Mouse (Mus musculus) MEL (cell line): ENCODE measurements around the gene Cybc1. TPM values are rescaled to one million over a fixed set of nuclear protein-coding genes. Genes with fewer than 3 reads are reported as not detected.

ENCODE experiments used
- DNase-seq: peaks from one replicate; pipeline ENCODE4 v3.0.0; 2011; ENCODE audit warnings: low read depth, low spot score
- H3K27ac ChIP-seq: 2 replicates; pipeline ENCODE4 v1.5.1; 2012; ENCODE audit warnings: low read depth, mild to moderate bottlenecking, control low read depth, low read length, moderate library complexity; ENCODE audit not compliant: control insufficient read depth
- H3K27me3 ChIP-seq, 2 experiments: fragments of 150-350 bp in 1 of 2; sonication (generic) in 1 of 2; 2 replicates each; pipeline ENCODE4 v1.6.1; 2012; ENCODE audit warnings: low read length in 2 of 2, mild to moderate bottlenecking in 2 of 2, improper control_type of control experiment in 1 of 2, moderate library complexity in 1 of 2; ENCODE audit not compliant: insufficient read depth in 2 of 2, control insufficient read depth in 1 of 2
- H3K36me3 ChIP-seq, 2 experiments: 2 replicates each; pipeline ENCODE4 v1.6.1; 2012 to 2014; ENCODE audit warnings: low read length in 2 of 2, improper control_type of control experiment in 1 of 2, inconsistent platforms in 1 of 2, mild to moderate bottlenecking in 1 of 2; ENCODE audit not compliant: insufficient read depth in 2 of 2, control insufficient read depth in 1 of 2
- H3K4me1 ChIP-seq, 2 experiments: fragments of 150-350 bp in 1 of 2; sonication (generic) in 1 of 2; 2 replicates each; pipeline ENCODE4 v1.6.1; 2012; ENCODE audit warnings: low read length in 2 of 2, improper control_type of control experiment in 1 of 2, mild to moderate bottlenecking in 1 of 2; ENCODE audit not compliant: insufficient read depth in 2 of 2, control insufficient read depth in 1 of 2
- H3K4me3 ChIP-seq, 2 experiments: fragments of 150-350 bp in 1 of 2; sonication (generic) in 1 of 2; 2 replicates each; pipeline ENCODE4 v1.5.1; 2012; ENCODE audit warnings: low read depth in 2 of 2, low read length in 2 of 2, mild to moderate bottlenecking in 2 of 2, moderate library complexity in 2 of 2, control low read depth in 1 of 2, improper control_type of control experiment in 1 of 2; ENCODE audit not compliant: control insufficient read depth in 1 of 2, insufficient read depth in 1 of 2
- H3K79me2 ChIP-seq: 2 replicates; pipeline ENCODE4 v1.6.1; 2012; ENCODE audit warnings: mild to moderate bottlenecking, low read length, moderate library complexity; ENCODE audit not compliant: control insufficient read depth, poor library complexity, insufficient read depth
- H3K9ac ChIP-seq: 2 replicates; pipeline ENCODE4 v1.6.1; 2012; ENCODE audit warnings: low read depth, mild to moderate bottlenecking, control low read depth, low read length, moderate library complexity; ENCODE audit not compliant: control insufficient read depth, poor library complexity, severe bottlenecking
- H3K9me3 ChIP-seq: fragments of 150-350 bp; sonication (generic); replicated peaks from 2 replicates; pipeline ENCODE4 v1.6.1; 2012; ENCODE audit warnings: mild to moderate bottlenecking, low read length, improper control_type of control experiment, moderate library complexity; ENCODE audit not compliant: insufficient read depth
- BHLHE40 ChIP-seq: IDR thresholded peaks from 2 replicates; pipeline ENCODE4 v1.6.1; 2012; ENCODE audit warnings: low read depth, mild to moderate bottlenecking, inconsistent platforms, low read length, improper control_type of control experiment, borderline replicate concordance
- CHD1 ChIP-seq: IDR thresholded peaks from 2 replicates; pipeline ENCODE4 v1.6.1; 2012; ENCODE audit warnings: low read depth, mild to moderate bottlenecking, inconsistent platforms, low read length, improper control_type of control experiment
- CHD2 ChIP-seq: IDR thresholded peaks from 2 replicates; pipeline ENCODE4 v1.6.1; 2011; ENCODE audit warnings: low read length, improper control_type of control experiment
- CTCF ChIP-seq, 3 experiments: IDR thresholded peaks in 2 of 3; conservative IDR thresholded peaks in 1 of 3; 2 replicates each; pipeline ENCODE4 v1.5.1; 2011 to 2012; ENCODE audit warnings: low read length in 3 of 3, low read depth in 2 of 3, mild to moderate bottlenecking in 2 of 3, improper control_type of control experiment in 1 of 3, inconsistent platforms in 1 of 3, mixed read lengths in 1 of 3, moderate library complexity in 1 of 3; ENCODE audit not compliant: control insufficient read depth in 1 of 3, insufficient read depth in 1 of 3, poor library complexity in 1 of 3, severe bottlenecking in 1 of 3
- E2F4 ChIP-seq: IDR thresholded peaks from 2 replicates; pipeline ENCODE4 v1.6.1; 2011; ENCODE audit warnings: low read depth, low read length, improper control_type of control experiment, borderline replicate concordance
- ELF1 ChIP-seq: IDR thresholded peaks from 2 replicates; pipeline ENCODE4 v1.6.1; 2014; ENCODE audit warnings: low read depth, mild to moderate bottlenecking, inconsistent platforms, low read length, improper control_type of control experiment, moderate library complexity
- EP300 ChIP-seq, 2 experiments: IDR thresholded peaks; 2 replicates each; pipeline ENCODE4 v1.6.1; 2011; ENCODE audit warnings: improper control_type of control experiment in 2 of 2, low read length in 2 of 2, low read depth in 1 of 2, mild to moderate bottlenecking in 1 of 2
- ETS1 ChIP-seq: IDR thresholded peaks from 2 replicates; pipeline ENCODE4 v1.6.1; 2012; ENCODE audit warnings: low read depth, mild to moderate bottlenecking, inconsistent platforms, low read length, improper control_type of control experiment, moderate library complexity
- HCFC1 ChIP-seq: IDR thresholded peaks from 2 replicates; pipeline ENCODE4 v1.6.1; 2012; ENCODE audit warnings: low read depth, mild to moderate bottlenecking, inconsistent platforms, low read length, improper control_type of control experiment, moderate library complexity
- JUND ChIP-seq: IDR thresholded peaks from 2 replicates; pipeline ENCODE4 v1.6.1; 2011; ENCODE audit warnings: low read depth, mild to moderate bottlenecking, improper control_type of control experiment, low read length
- MAFK ChIP-seq: IDR thresholded peaks from 2 replicates; pipeline ENCODE4 v1.6.1; 2011; ENCODE audit warnings: low read depth, mild to moderate bottlenecking, low read length, improper control_type of control experiment, borderline replicate concordance
- MAX ChIP-seq: IDR thresholded peaks from 2 replicates; pipeline ENCODE4 v1.6.1; 2011; ENCODE audit warnings: low read length, improper control_type of control experiment
- MXI1 ChIP-seq: IDR thresholded peaks from 2 replicates; pipeline ENCODE4 v1.6.1; 2011; ENCODE audit warnings: mild to moderate bottlenecking, low read depth, low read length, improper control_type of control experiment
- MYC ChIP-seq: IDR thresholded peaks from 2 replicates; pipeline ENCODE4 v1.6.1; 2011; ENCODE audit warnings: low read depth, mild to moderate bottlenecking, low read length, improper control_type of control experiment, moderate library complexity
- NELFE ChIP-seq: IDR thresholded peaks from 2 replicates; pipeline ENCODE4 v1.6.1; 2011; ENCODE audit warnings: low read depth, low read length, improper control_type of control experiment
- NRF1 ChIP-seq: IDR thresholded peaks from 2 replicates; pipeline ENCODE4 v1.6.1; 2014; ENCODE audit warnings: low read depth, mild to moderate bottlenecking, inconsistent platforms, low read length, improper control_type of control experiment, moderate library complexity; ENCODE audit not compliant: poor library complexity, insufficient read depth, severe bottlenecking
- POLR2A ChIP-seq, 2 experiments: IDR thresholded peaks; 2 replicates each; pipeline ENCODE4 v1.6.1; 2011 to 2012; ENCODE audit warnings: low read length in 2 of 2, mild to moderate bottlenecking in 2 of 2, control low read depth in 1 of 2, improper control_type of control experiment in 1 of 2, low read depth in 1 of 2, moderate library complexity in 1 of 2; ENCODE audit not compliant: control insufficient read depth in 1 of 2, insufficient read depth in 1 of 2, poor library complexity in 1 of 2
- POLR2AphosphoS2 ChIP-seq: IDR thresholded peaks from 2 replicates; pipeline ENCODE4 v1.6.1; 2011; ENCODE audit warnings: low read length, improper control_type of control experiment
- POLR2AphosphoS5 ChIP-seq: IDR thresholded peaks from 2 replicates; pipeline ENCODE4 v1.6.1; 2012; ENCODE audit warnings: low read depth, borderline replicate concordance, mild to moderate bottlenecking, inconsistent platforms, low read length, moderate library complexity, mixed read lengths
- RAD21 ChIP-seq: IDR thresholded peaks from 2 replicates; pipeline ENCODE4 v1.6.1; 2011; ENCODE audit warnings: mild to moderate bottlenecking, low read depth, low read length, improper control_type of control experiment
- RCOR1 ChIP-seq: IDR thresholded peaks from 2 replicates; pipeline ENCODE4 v1.6.1; 2012; ENCODE audit warnings: low read depth, mild to moderate bottlenecking, inconsistent platforms, low read length, improper control_type of control experiment
- SIN3A ChIP-seq: IDR thresholded peaks from 2 replicates; pipeline ENCODE4 v1.6.1; 2012; ENCODE audit warnings: low read length, improper control_type of control experiment, inconsistent platforms
- SMC3 ChIP-seq: IDR thresholded peaks from 2 replicates; pipeline ENCODE4 v1.6.1; 2011; ENCODE audit warnings: low read depth, low read length, improper control_type of control experiment
- USF1 ChIP-seq: IDR thresholded peaks from 2 replicates; pipeline ENCODE4 v1.6.1; 2014; ENCODE audit warnings: low read depth, mild to moderate bottlenecking, inconsistent platforms, low read length, improper control_type of control experiment, moderate library complexity
- USF2 ChIP-seq, 2 experiments: IDR thresholded peaks; 2 replicates each; pipeline ENCODE4 v1.6.1; 2011 to 2012; ENCODE audit warnings: improper control_type of control experiment in 2 of 2, low read length in 2 of 2, borderline replicate concordance in 1 of 2, inconsistent platforms in 1 of 2, low read depth in 1 of 2, mild to moderate bottlenecking in 1 of 2; ENCODE audit not compliant: insufficient read depth in 1 of 2
- ZKSCAN1 ChIP-seq: IDR thresholded peaks from 2 replicates; pipeline ENCODE4 v1.6.1; 2012; ENCODE audit warnings: low read depth, mild to moderate bottlenecking, inconsistent platforms, low read length, improper control_type of control experiment, moderate library complexity
- ZMIZ1 ChIP-seq: IDR thresholded peaks from 2 replicates; pipeline ENCODE4 v1.6.1; 2012; ENCODE audit warnings: low read depth, mild to moderate bottlenecking, inconsistent platforms, low read length, improper control_type of control experiment, moderate library complexity
- ZNF384 ChIP-seq: IDR thresholded peaks from 2 replicates; pipeline ENCODE4 v1.6.1; 2012; ENCODE audit warnings: low read depth, mild to moderate bottlenecking, inconsistent platforms, low read length, improper control_type of control experiment
- polyA plus RNA-seq, 2 experiments: library from polyadenylated mRNA; stranded (reverse) in 1 of 2; unstranded in 1 of 2; fragments of >175 nt in 1 of 2; fragments of >200 nt in 1 of 2; gene quantifications; 2 replicates each; pipeline versions ENCODE4 v1.2.1 to v1.2.4; 2012; ENCODE audit warnings: low replicate concordance in 2 of 2, low read depth in 1 of 2; ENCODE audit not compliant: insufficient read length in 2 of 2, insufficient read depth in 1 of 2, missing spikeins in 1 of 2
- total RNA-seq: library from RNA; depleted of rRNA; stranded (reverse); fragments of 300-350 nt; gene quantifications from 2 replicates; pipeline ENCODE4 v1.2.3, GENCODE M21; 2012

The Cybc1 gene
- total and polyA plus RNA-seq, 3 experiments = 43.6 to 46.1 TPM; not detected in 1

DNA sequence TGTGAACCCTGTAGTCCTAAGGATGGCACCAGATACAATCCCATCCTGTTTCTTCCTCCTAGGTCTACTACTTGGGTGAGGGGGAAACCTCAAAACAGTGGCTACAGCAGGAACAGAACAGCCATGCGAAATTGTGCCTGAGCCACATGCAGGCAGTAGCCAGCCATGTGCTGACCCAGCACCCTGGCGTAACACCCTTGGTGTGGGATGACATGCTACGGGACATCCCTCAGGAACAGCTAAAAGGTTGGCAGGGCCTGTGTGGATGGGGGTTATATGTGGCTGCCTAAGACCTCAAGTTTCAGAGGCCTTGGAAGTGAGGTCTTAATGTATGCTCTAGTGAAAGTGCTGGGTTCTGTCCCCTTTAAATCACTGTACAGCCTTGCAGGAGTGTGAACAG, 12.3 kb downstream of the Cybc1 start:
- Histone ChIP-seq H3K36me3 (peaks cover 0 to 5% of the 10 kb centered on the region in 2 experiments; a peak in 1 of 4 replicates), H3K4me1 (peaks cover 3 to 5% of the 10 kb centered on the region in 2 experiments; a peak in 2 of 4 replicates), H3K4me3 (no peak overlapping the region)
- no peak for DNase-seq
- TF ChIP-seq MYC (no peak), POLR2AphosphoS5 (no peak), ZKSCAN1 (no peak), EP300 (IDR thresholded peaks at IDR 0.05; ENCODE audit: low read depth in 1 of 2, low read length in 2 of 2) (no peak), USF1 (no peak), MAX (no peak), CTCF (IDR thresholded peaks at IDR 0.05 in 2 of 3, conservative IDR thresholded peaks at IDR 0.05 in 1 of 3; ENCODE audit: control insufficient read depth in 1 of 3, insufficient read depth in 1 of 3, low read depth in 2 of 3, low read length in 3 of 3, poor library complexity in 1 of 3, severe bottlenecking in 1 of 3) (no peak), CHD1 (no peak), SMC3 (no peak), BHLHE40 (no peak), MAFK (no peak), ETS1 (no peak), NELFE (no peak)
- TF ChIP-seq, all 39 proteins: peak for 0
- Histone ChIP-seq H3K9ac (no peak overlapping the region), H3K79me2 (no peaks in the 10 kb centered on the region), H3K27ac (no peak overlapping the region), H3K27me3 (no peaks in the 10 kb centered on the region), H3K9me3 (no peaks in the 10 kb centered on the region)

DNA sequence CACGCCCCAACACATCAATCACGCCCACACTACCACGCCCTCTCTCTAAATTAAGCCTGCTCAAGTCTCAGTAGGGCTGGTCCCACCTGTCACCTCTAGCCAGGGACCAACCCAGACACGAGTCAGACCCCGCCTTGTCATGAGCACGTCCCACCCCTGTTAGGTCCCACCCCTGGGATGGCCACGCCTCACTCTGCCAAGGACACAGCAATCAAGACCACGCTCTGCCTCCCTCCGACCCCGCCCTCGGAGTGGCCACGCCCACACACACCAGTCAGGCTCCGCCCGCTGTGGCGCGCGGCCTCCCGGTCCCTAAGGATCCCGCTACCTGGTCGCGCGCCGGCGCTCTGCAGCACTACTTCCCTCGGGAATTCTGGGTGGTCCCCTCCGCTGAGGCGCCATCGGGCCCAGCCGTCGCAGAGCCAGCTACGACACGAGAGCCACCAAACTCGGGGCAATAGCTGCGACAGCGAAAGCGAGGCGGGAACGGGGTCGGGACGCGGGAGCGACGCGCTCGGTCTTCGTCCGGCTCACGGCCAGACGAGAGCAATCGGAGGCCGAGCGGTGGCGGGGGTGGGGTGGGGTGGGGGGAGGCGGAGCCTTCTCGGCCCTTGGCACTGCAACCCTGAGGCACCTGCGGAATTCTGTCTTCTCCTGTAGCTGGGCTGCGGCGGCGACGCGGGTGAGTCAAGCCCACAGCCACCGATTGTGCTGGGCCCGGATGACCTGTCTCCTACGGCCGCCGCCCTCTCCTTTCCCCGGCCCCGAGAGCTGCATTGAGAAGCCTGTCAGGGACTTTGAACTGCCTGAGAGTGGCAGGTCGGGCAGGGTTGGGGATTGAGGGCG, 24.7 kb downstream of the Cybc1 start, which contains the start of the genes Hexdc and Ogfod3:
Gene Hexdc (plus strand): TSS at position 273 of the 846 bp plus-strand sequence.
Gene Ogfod3 (minus strand): TSS at position 551 of the 846 bp plus-strand sequence.
- DNase-seq = peak; percentile 100
- H3K4me1 ChIP-seq = peaks cover 0 to 4% of the 10 kb centered on the region in 2 experiments; a peak in 1 of 4 replicates
- peak within 1 kb of the TSS; percentile 73 for H3K9ac ChIP-seq
- H3K27ac ChIP-seq = peak within 1 kb of the TSS; percentile 35
- peaks cover 0 to 2% of the 10 kb centered on the region in 2 experiments; a peak in 1 of 4 replicates for H3K36me3 ChIP-seq
- H3K79me2 ChIP-seq = no peaks in the 10 kb centered on the region; the same call in 1 of the 2 replicates
- no peaks in the 10 kb centered on the region for H3K27me3 ChIP-seq
- H3K4me3 ChIP-seq = peak within 1 kb of the TSS; percentile 65 to 81
- no peaks in the 10 kb centered on the region for H3K9me3 ChIP-seq
- TF ChIP-seq ZMIZ1 (peak; percentile 58; the same call in 1 of the 2 replicates), NRF1 (peak; percentile 50; the same call in 1 of the 2 replicates), E2F4 (peak; percentile 68; the same call in 1 of the 2 replicates), RCOR1 (no peak), CTCF (IDR thresholded peaks at IDR 0.05 in 2 of 3, conservative IDR thresholded peaks at IDR 0.05 in 1 of 3; ENCODE audit: control insufficient read depth in 1 of 3, insufficient read depth in 1 of 3, low read depth in 2 of 3, low read length in 3 of 3, poor library complexity in 1 of 3, severe bottlenecking in 1 of 3) (peak in 1 of 3 experiments; percentile 8; a peak in 1 of 6 replicates), POLR2AphosphoS2 (peak; percentile 90), ZNF384 (no peak), JUND (no peak), BHLHE40 (no peak), NELFE (peak; percentile 86), RAD21 (no peak), POLR2AphosphoS5 (no peak), SMC3 (no peak), MXI1 (peak; percentile 92; the same call in 1 of the 2 replicates), CHD2 (no peak), SIN3A (peak; percentile 76), USF2 (IDR thresholded peaks at IDR 0.05; ENCODE audit: borderline replicate concordance in 1 of 2, insufficient read depth in 1 of 2, low read depth in 1 of 2, low read length in 2 of 2) (no peak), MAX (peak; percentile 53), ELF1 (peak; percentile 27; the same call in 1 of the 2 replicates), POLR2A (IDR thresholded peaks at IDR 0.05; ENCODE audit: control insufficient read depth in 1 of 2, insufficient read depth in 1 of 2, low read depth in 1 of 2, low read length in 2 of 2, poor library complexity in 1 of 2) (peak; percentile 64 to 87; a peak in 3 of 4 replicates), HCFC1 (peak; percentile 83)
